Mouse (Mus musculus): ENCODE measurements around the gene Slc25a36. TPM values are rescaled to one million over a fixed set of nuclear protein-coding genes. Genes with fewer than 3 reads are reported as not detected.

The Slc25a36 gene
- polyA plus RNA-seq, 1 experiment from 2014 or later = 26.4 TPM

DNA sequence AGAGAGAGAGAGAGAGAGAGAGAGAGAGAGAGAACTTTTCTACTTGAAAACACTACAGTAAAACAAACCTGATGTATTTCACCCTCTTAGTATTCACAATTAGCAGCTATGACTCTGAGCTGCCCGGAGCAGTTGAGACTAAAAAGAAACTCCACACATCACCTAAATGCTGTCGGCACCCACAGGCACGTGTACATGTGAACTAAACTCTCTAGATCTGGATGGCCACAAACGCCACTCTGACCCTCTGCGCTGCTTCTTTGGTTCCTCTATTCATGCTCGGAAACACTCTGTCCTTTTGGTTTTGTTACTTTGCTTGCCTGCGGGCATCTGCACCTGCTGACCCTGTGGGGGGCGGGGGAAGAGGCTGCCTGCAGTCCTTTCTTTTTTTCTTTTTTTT, 69.3 kb downstream of the Slc25a36 start:
- H3K79me2 ChIP-seq (ENCODE audit: inconsistent target) = no peaks in the 10 kb centered on the region
- no peak overlapping the region for H3K4me3 ChIP-seq (ENCODE audit: inconsistent target)
- WGBS (ENCODE audit: missing documents) = 42% methylated on average over 8 of the region's 8 CpGs
- no peaks in the 10 kb centered on the region for H3K36me3 ChIP-seq (ENCODE audit: inconsistent target)
- H3K27ac ChIP-seq = no peak overlapping the region

DNA sequence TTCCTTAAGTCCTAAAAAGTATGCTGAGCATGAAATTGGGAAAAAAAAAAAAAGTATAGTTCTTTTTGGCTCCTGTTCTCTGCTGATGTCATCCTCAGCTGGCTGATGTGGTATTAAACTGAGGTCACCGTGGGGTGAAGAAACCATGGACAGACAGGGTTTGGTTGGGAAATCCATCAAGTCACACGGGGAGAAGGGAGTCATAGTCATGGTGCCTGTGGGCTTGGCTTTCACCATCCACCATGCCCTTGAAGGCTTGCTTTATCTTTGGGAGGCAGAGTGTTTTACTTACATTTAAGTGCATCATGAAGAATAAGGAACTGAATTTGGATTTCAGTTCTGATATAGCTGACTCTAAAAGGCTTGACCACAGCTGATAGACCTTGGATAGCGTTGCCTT, 72.9 kb downstream of the Slc25a36 start:
- no peaks in the 10 kb centered on the region for H3K36me3 ChIP-seq (ENCODE audit: inconsistent target)
- no peaks in the 10 kb centered on the region for H3K79me2 ChIP-seq (ENCODE audit: inconsistent target)
- 45% methylated on average over 3 of the region's 3 CpGs for WGBS (ENCODE audit: missing documents)
- H3K4me3 ChIP-seq (ENCODE audit: inconsistent target) = no peak overlapping the region
- 0 out of 2 replicates have a peak overlapping the region, but pooled peaks have one; percentile 1 for H3K27ac ChIP-seq

DNA sequence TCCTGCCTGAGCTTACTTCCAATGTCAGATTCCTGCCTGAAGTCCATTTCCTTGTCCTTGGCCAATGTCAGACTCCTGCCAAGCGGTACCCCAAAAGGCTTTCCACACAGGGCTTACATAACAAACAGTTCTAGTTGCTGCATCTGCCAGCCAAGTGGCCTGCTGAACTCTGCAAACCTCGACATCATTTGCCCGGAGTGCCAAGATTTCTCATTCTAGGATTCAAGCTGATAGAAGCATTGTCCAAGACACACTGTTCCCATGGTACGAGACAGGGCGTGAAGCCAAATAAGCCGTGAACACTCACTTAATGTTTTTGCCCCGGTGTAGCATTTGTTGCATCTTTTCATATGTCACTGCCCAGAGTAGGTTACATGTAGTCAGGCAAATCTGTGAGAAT, 74.3 kb downstream of the Slc25a36 start:
- WGBS (ENCODE audit: missing documents) = 94% methylated on average over 7 of the region's 7 CpGs

DNA sequence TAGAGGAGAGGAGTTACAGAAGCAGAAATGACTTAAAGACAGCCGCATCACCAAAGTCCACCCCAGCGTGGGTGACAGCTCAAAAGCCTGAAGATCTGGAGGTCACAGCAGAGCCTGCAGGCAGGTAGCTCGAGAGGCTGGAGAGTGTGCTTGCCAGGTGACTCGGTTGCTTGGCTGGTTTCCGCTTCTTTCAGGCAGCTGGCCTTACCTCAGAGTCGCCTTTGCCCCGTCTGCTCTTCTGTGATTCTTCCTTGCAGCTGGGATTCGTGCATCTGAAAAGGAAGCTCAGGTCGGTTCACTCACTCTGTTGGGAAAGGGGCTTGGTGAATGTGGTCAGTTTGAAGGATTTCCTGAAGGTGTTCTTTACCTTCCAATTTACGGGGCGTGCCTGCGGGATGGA, 83.6 kb downstream of the Slc25a36 start:
- H3K36me3 ChIP-seq (ENCODE audit: inconsistent target) = no peaks in the 10 kb centered on the region
- no peak overlapping the region for H3K27ac ChIP-seq
- no peak overlapping the region for H3K4me3 ChIP-seq (ENCODE audit: inconsistent target)
- WGBS (ENCODE audit: missing documents) = 71% methylated on average over 12 of the region's 12 CpGs
- H3K79me2 ChIP-seq (ENCODE audit: inconsistent target) = no peaks in the 10 kb centered on the region

More for the DNA sequence above, 74.3 kb downstream of the Slc25a36 start:
- H3K79me2 ChIP-seq (ENCODE audit: inconsistent target) = no peaks in the 10 kb centered on the region
- no peak overlapping the region for H3K27ac ChIP-seq
- H3K4me3 ChIP-seq (ENCODE audit: inconsistent target) = no peak overlapping the region
- H3K36me3 ChIP-seq (ENCODE audit: inconsistent target) = no peaks in the 10 kb centered on the region

DNA sequence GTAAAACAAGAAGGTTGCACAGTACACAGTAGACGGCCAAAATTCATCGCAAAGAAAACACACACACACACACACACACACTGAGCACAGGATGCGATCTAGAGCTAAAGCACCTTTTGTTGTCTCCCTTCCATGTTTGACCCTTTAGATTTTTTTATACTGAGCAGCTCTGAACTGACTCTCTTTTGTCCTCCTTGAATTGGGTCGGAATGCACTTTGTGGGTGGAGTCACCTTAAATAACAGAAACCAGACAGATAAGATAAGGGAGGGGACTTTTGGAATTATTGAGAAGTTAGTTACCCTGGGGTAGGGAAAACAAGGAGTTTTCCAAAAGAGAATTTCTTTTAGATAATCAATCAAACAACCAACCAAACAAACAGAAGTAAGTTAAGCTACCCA, 85.0 kb downstream of the Slc25a36 start:
- Histone ChIP-seq H3K79me2 (ENCODE audit: inconsistent target) (no peaks in the 10 kb centered on the region), H3K36me3 (ENCODE audit: inconsistent target) (no peaks in the 10 kb centered on the region), H3K4me3 (ENCODE audit: inconsistent target) (no peak overlapping the region), H3K27ac (no peak overlapping the region)
- WGBS (ENCODE audit: missing documents) = 100% methylated on average over 4 of the region's 4 CpGs

Other genes starting within 250 kb of the Slc25a36 start
- 0.19 to 1.3 TPM (median 0.67 TPM) in 3 replicates for gene Pxylp1, start 218.5 kb downstream of the Slc25a36 start, polyA plus RNA-seq (2018)
- gene Spsb4, start 92.3 kb downstream of the Slc25a36 start, polyA plus RNA-seq (2018) = 2.0 to 8.4 TPM (median 5.6 TPM) in 3 replicates